Mouse (Mus musculus) thymus, postnatal 25 days (tissue): ENCODE measurements around the gene Tbc1d16.

Experiments
- DNase-seq: peaks from one replicate; pipeline ENCODE4 v3.0.0; 2022

Tbc1d16 gene

DNA sequence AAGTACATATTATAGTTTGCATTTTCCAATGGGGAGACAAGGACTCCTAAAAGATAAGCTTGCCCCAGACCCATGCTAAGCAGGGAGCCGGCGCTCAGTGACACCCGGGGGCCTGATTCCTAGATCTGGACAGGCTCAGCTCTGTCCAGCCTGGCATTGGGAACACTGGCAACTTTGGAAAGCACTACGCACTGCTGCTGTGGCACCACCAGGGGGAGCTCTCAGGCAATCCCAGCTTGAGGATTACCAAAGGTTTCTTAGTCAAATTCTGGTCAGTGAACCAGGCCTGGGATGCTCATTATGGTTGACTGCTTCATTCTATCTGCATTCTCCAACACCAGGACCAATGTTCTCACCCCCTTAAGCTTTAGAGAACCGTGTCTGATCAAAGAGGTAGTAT, 21.7 kb downstream of the Tbc1d16 start:
- DNase-seq: peak; percentile 48

DNA sequence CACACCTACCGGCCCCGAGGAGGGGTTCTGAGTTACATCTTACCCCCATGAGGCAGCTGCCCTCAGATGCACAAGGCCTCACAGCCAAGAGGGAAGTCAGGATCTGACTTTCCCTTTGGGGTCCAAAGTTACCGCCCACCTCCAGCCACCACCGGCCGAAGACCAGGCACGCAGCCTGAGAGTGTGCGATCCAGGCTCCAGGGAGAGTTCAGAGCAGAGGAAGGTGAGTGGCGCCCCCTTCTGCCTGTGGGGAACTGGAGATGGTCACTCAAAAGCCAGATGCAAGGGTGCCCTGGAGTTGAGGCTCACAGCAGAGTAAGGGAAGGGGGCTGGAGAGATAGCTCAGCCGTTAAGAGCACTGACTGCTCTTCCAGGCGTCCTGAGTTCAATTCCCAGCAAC, 22.6 kb downstream of the Tbc1d16 start:
- DNase-seq: no peak

GRCm38 (mm10) chr11:119203423-119203822, 24.9 kb downstream of the Tbc1d16 start:
- DNase-seq: no peak

DNA sequence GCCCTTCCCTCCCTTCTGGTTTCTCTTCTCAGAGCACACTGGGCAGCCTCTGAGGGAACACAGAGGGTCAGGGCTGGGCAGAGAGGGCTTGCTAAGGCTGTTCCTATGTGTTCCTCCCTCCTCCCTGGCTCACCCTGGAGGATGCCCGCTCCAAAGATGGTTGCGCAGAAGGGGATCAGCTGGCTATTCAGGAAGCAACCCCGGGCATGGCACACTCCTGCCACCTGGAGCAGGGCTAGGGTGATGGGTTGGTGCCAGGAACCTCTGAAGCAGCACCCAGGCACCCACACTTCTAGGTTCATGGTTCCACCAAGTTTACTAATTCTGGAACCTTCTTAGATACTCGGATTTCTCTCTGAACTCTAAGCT, 29.1 kb downstream of the Tbc1d16 start:
- DNase-seq: no peak

DNA sequence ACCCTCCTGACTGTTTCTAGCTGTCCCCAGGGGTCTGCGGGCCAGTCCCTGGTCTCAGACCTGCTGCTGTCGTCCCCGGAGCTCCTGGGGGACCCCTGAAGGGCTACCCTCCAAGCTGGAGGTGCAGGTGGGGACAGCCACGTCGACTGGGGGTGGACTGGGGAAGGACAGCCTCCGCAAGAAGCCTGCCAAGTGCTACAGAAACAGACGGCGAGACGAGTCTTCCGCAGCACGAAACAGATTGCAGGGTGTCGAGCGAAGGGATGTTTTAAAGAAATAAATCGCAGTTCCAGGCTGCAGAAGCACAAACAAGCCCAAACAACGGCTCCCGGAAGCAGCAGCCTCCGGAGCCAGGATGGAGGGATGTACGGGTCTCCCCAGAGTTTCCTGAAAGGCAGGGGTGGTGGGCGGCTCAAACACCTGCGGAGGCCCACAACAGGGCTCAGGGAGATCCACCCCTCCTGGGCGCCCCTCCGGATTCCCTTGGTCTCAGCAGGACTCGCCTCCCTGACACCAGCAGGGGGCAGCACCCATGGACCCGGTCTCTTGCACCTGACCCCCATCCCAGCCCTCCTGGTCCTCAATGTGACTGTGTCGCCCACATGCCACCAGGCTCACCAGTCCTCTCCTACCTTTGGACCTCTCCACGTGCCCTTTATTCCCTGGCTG, 29.6 kb downstream of the Tbc1d16 start:
- peak; percentile 53 for DNase-seq

DNA sequence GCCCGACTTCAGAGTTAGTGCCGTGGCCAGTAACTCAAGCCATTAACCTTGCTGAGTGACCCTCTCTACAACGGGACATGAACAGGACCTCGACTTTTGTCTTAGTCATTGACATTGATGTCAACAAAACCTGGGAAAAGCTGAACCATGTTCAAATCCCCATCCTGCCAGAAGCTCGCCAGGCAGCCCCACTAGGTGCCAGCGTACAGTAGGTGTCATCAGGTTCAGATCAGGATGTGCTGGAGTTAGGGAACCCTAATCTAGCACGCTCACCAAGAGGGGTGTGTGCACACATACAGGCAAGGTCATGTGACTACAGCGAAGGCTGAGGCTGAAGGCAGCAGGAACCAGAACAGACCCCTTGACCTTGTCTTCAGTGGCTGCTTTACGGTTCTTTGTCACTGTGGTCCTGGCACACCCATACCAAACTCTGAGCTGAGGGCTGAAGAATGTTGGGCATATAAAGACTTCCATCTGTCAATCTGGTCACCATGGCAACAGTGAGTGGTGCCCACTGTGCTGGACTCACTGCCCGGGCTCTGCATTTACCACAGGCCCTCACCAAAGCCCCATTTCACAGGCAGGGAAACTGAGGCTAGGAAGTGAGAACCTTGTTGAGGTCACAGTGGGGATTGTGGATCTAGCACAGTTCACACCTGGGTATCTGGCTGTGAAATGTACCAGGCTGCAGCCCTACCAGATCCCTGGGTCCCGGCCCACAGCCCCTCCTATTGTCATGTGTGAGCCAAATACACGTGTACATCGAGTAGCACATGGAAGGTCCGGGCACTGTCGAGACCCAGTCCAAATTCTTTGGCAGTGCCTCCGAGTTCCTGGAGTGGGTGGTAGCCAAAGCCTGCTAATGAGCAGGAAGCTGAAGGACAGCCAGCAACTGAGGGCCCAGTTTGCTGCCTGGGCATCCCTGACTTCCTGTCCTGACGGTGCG, 30.4 kb downstream of the Tbc1d16 start:
- DNase-seq: no peak

- no peak for DNase-seq
Measured at GRCm38 (mm10) chr11:119192605-119193004, 35.7 kb downstream of the Tbc1d16 start.

GRCm38 (mm10) chr11:119192176-119192575, 36.1 kb downstream of the Tbc1d16 start:
- DNase-seq: no peak

- DNase-seq: no peak
Measured at GRCm38 (mm10) chr11:119191606-119192081, 36.7 kb downstream of the Tbc1d16 start.

GRCm38 (mm10) chr11:119190498-119190897, 37.8 kb downstream of the Tbc1d16 start:
- DNase-seq: peak; percentile 71

DNA sequence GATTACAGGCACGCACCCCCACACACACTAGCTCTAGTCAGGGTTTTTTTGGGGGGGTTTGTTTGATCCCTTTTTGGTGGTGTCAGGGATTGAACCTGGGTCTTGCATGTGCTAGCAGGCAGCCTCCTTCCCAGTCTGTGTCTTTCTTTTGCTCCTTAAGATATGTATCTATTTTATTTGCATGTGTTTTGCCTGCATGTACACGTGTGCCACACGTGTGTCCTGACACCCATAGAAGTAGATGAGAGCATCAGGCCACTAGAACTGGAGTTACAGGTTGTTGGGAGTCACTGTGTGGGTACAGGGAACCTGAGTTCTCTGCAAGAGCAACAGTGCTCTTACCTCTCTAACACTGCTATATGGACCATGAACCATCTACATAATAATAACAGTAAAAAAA, 39.0 kb downstream of the Tbc1d16 start:
- DNase-seq: no peak

GRCm38 (mm10) chr11:119188389-119188788, 39.9 kb downstream of the Tbc1d16 start:
- no peak for DNase-seq

DNA sequence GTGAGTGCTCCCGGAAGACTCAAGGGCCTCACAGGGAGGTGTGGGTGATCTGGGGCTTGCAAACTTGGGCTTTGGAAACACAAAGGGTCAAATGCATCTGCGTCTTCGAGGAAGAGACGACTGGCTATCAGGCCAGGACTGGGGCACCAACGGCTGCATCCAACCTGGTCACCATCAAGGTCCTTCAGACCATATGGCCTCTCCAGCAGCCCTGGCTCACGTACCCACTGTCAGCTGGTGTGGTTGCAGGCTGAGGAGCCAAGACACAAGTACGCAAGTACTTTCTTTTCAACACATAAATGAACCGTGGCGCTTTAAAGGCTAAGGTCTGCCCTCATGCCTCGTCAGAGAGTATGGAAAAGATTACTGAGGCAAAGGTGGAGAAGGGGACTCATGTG, 40.5 kb downstream of the Tbc1d16 start:
- DNase-seq: no peak

- peak; percentile 78 for DNase-seq
Measured at GRCm38 (mm10) chr11:119186989-119187799, 41.1 kb downstream of the Tbc1d16 start.

DNA sequence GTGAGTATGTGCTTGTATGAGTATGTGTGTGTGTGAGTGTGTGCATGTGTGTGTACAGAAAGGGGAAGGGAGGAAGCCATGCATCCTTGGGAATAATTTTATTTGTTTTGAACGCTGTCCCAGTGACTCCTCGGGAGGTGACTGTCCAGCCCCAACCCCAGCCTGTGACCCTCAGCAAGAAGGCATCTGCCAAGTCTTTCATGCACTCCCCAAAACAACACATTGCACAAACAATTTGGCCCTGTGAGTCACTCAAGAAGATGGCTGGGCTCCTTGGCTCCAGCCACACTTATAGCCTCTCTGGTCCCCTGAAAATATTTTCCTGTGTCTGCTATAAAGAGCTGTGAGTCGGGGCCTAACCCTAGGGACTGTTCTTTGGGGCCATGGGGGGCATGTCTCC, 41.9 kb downstream of the Tbc1d16 start:
- DNase-seq: no peak

DNA sequence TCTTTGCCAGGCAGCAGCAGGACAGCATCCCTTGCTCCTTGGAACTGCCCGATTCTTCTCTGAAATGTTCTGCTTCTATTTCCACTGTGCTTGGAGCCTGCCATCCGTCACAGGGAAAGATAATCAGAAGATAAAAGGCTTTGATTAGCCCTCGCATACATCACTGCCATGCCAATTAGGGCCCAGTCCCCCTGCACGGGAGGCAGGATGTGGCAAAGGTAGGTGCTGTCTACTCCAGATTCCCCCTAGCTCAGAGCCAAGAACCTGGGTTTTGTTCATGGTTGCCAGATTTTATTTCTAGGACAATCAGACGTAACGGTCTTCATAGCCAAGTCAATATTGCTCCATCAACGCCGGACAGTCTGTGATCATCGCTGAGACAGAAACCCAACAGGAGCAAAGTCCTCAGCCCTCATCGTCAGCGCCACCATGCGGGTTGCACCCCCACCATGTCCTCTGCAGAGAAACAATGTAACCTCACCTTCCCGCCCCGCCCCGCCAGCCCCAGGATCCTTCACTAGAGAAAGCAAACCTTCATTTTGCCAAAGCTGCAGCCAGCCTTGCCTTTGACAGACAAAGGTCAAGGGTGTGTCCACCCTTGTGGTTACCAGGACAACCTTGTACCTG, 44.5 kb downstream of the Tbc1d16 start:
- DNase-seq: no peak

DNA sequence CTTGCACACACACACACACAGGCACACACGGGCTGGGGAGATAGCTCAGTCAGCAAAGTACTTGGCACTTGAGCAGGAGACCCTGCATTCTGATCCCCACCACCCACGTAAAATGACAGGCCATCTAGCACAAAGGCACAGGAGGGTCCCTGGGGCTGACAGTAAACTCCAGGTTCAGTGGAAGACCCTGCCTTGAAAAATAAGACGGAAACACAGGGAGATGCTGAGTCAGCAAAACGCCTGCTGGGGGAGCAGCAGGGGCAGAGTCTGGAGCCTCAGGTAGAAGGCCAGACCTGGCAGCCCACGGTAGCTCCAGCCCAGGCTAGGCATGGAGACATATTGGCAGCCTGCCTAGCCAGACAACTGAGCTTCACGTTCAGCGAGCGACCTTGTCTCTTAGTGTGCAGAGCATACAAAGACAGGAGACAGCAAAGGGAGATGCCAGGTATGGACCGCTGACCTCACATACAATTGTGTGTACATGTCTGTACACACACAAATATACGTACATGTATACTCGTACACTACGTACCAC, 46.4 kb downstream of the Tbc1d16 start:
- DNase-seq: no peak

GRCm38 (mm10) chr11:119180824-119181582, 47.3 kb downstream of the Tbc1d16 start:
- no peak for DNase-seq

DNA sequence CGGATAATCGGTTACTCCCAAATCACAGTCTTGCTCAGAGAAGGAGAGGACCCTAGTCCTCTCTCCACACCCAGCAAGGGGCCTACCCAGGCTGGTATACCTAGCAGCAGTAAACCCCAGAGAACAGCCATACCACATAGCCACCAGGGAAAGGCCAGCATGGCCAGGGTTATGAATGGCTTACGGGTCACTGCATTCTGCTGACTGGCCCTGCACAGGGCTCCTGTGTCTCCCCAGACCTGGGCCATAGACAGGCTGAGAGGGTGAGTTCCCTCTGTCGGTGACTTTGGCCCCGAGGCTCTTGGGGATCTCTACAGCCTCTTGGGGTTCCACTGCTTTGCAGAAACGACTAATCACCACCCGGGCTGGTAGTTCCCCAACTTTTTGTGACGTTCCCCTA, 50.0 kb downstream of the Tbc1d16 start:
- no peak for DNase-seq

- DNase-seq: no peak
Measured at GRCm38 (mm10) chr11:119176389-119177179, 51.7 kb downstream of the Tbc1d16 start.

DNA sequence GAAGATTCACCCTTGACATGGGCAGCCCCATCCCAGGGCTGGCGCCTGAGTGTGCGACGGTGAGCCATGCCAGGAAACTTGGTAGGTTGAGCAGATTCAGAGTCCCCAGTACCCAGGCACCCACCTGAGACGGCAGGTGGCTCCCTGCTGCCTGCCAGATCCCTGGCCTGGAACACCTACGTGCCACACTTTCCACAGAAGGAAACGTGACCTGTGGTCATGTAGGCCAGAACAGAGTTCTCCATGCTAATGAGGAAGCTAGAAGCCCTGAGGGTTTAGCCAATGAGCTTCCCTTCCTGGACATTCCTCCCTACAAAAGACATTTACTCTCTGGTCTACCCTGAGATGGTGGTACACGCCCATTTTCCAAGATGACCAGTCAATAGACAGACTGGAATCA, 56.7 kb downstream of the Tbc1d16 start:
- DNase-seq: no peak
